Mouse (Mus musculus): ENCODE data around the gene Junb.

The Junb gene

GRCm38 (mm10) chr8:84978248-84978940 is at the start of gene Junb:
Gene Junb (minus strand): TSS chr8:84978718.
- DNase-seq (ENCODE audit: low read depth, low spot score): peak; percentile 96

- DNase-seq (ENCODE audit: low read depth, low spot score): peak; percentile 40
These were observed 49.4 kb upstream of the Junb start for GRCm38 (mm10) chr8:85027922-85028321.

GRCm38 (mm10) chr8:85027516-85027855 is 49.0 kb upstream of the Junb start:
- DNase-seq (ENCODE audit: low read depth, low spot score): peak; percentile 49

- DNase-seq (ENCODE audit: low read depth, low spot score): peak; percentile 98
These were observed 48.4 kb upstream of the Junb start, which contains the start of gene Trir for GRCm38 (mm10) chr8:85026670-85027515. Gene Trir (plus strand): TSS chr8:85026823.

- peak; percentile 94 for DNase-seq (ENCODE audit: low read depth, low spot score)
These were observed 46.8 kb upstream of the Junb start, which contains the start of gene Asna1 for GRCm38 (mm10) chr8:85025098-85025932. Gene Asna1 (minus strand): TSS chr8:85025281.

GRCm38 (mm10) chr8:85023846-85024245 is 45.3 kb upstream of the Junb start:
- DNase-seq (ENCODE audit: low read depth, low spot score): no peak

GRCm38 (mm10) chr8:85021514-85022055 is 43.1 kb upstream of the Junb start:
- no peak for DNase-seq (ENCODE audit: low read depth, low spot score)

GRCm38 (mm10) chr8:85017209-85017608 is 38.7 kb upstream of the Junb start:
- DNase-seq (ENCODE audit: low read depth, low spot score): no peak

GRCm38 (mm10) chr8:85016724-85017123 is 38.2 kb upstream of the Junb start:
- no peak for DNase-seq (ENCODE audit: low read depth, low spot score)

- DNase-seq (ENCODE audit: low read depth, low spot score): no peak
These were observed 35.9 kb upstream of the Junb start, which contains the start of gene Best2 for GRCm38 (mm10) chr8:85014431-85014830. Gene Best2 (minus strand): TSS chr8:85014531.

GRCm38 (mm10) chr8:85013230-85013840 is 34.8 kb upstream of the Junb start:
- peak; percentile 83 for DNase-seq (ENCODE audit: low read depth, low spot score)

GRCm38 (mm10) chr8:85011242-85011641 is 32.7 kb upstream of the Junb start:
- no peak for DNase-seq (ENCODE audit: low read depth, low spot score)

- no peak for DNase-seq (ENCODE audit: low read depth, low spot score)
These were observed 29.2 kb upstream of the Junb start for GRCm38 (mm10) chr8:85007686-85008085.

GRCm38 (mm10) chr8:84997649-84998295 is 19.3 kb upstream of the Junb start:
- peak; percentile 94 for DNase-seq (ENCODE audit: low read depth, low spot score)

- DNase-seq (ENCODE audit: low read depth, low spot score): no peak
These were observed 18.5 kb upstream of the Junb start for GRCm38 (mm10) chr8:84996978-84997377.

GRCm38 (mm10) chr8:84995680-84996079 is 17.2 kb upstream of the Junb start:
- DNase-seq (ENCODE audit: low read depth, low spot score): no peak

- no peak for DNase-seq (ENCODE audit: low read depth, low spot score)
These were observed 15.9 kb upstream of the Junb start for GRCm38 (mm10) chr8:84994375-84994774.

- no peak for DNase-seq (ENCODE audit: low read depth, low spot score)
These were observed 12.3 kb upstream of the Junb start for GRCm38 (mm10) chr8:84990836-84991235.

GRCm38 (mm10) chr8:84990349-84990748 is 11.8 kb upstream of the Junb start, which contains the start of gene Hook2:
Gene Hook2 (plus strand): TSS chr8:84990603.
- peak; percentile 99 for DNase-seq (ENCODE audit: low read depth, low spot score)

GRCm38 (mm10) chr8:84989810-84990209 is 11.3 kb upstream of the Junb start:
- peak; percentile 93 for DNase-seq (ENCODE audit: low read depth, low spot score)

Measured in A20 (cell line).